Mouse (Mus musculus): ENCODE data around the gene Sppl3. TPM values are rescaled to one million over a fixed set of nuclear protein-coding genes. Genes with fewer than 3 reads are reported as not detected.

Gene Sppl3
- total and polyA plus RNA-seq, 3 experiments: 14.3 to 29.2 (median 14.9) TPM

- H3K4me2 ChIP-seq (ENCODE audit: insufficient read depth, low read depth, poor library complexity, severe bottlenecking): no peak overlapping the region
- peaks cover 17% of the 10 kb centered on the region for H3K27me3 ChIP-seq (replicated peaks)
- DNase-seq (ENCODE audit: extremely low read depth): no peak
Observed at GRCm38 (mm10) chr5:114964315-114964966, 46.5 kb upstream of the Sppl3 start.

GRCm38 (mm10) chr5:114964967-114965898 is 45.7 kb upstream of the Sppl3 start:
- Histone ChIP-seq H3K27me3 (replicated peaks) (peaks cover 17% of the 10 kb centered on the region), H3K79me2 (replicated peaks; ENCODE audit: control insufficient read depth, extremely low read depth, insufficient read depth, poor library complexity, severe bottlenecking) (no peaks in the 10 kb centered on the region), H3K9ac (ENCODE audit: insufficient read depth, low read depth) (no peak overlapping the region), H3K4me3 (replicated peaks in 1 of 3; ENCODE audit: low read depth in 2 of 3, low read length in 2 of 3, poor library complexity in 1 of 3) (no peak overlapping the region), H3K4me2 (ENCODE audit: insufficient read depth, low read depth, poor library complexity, severe bottlenecking) (no peak overlapping the region), H3K4me1 (ENCODE audit: control insufficient read depth in 1 of 2, insufficient read depth in 2 of 2) (peaks cover 8 to 20% of the 10 kb centered on the region in 2 experiments), H3K36me3 (replicated peaks in 1 of 2; ENCODE audit: control insufficient read depth in 1 of 2, insufficient read depth in 1 of 2, low read length in 1 of 2) (no peaks in the 10 kb centered on the region), H3K9me3 (replicated peaks; ENCODE audit: low read length) (no peaks in the 10 kb centered on the region), H3K27ac (ENCODE audit: insufficient read depth, low read depth) (no peak overlapping the region)
- DNase-seq (ENCODE audit: extremely low read depth): no peak
- TF ChIP-seq NELFE (IDR thresholded peaks at IDR 0.05; ENCODE audit: low read depth, low read length): no peak
- TF ChIP-seq CHD1 (IDR thresholded peaks at IDR 0.05; ENCODE audit: low read depth, low read length): no peak
- no peak for TF ChIP-seq TBP (conservative IDR thresholded peaks at IDR 0.05; ENCODE audit: low read depth, low read length)
- no peak for TF ChIP-seq MEF2A (IDR thresholded peaks at IDR 0.05; ENCODE audit: borderline replicate concordance, low read depth, low read length)
- no peak for TF ChIP-seq EP300 (IDR thresholded peaks at IDR 0.05; ENCODE audit: low read length)
- TF ChIP-seq ZKSCAN1 (IDR thresholded peaks at IDR 0.05; ENCODE audit: borderline replicate concordance, low read depth, low read length): no peak
- no peak for TF ChIP-seq TCF12 (IDR thresholded peaks at IDR 0.05; ENCODE audit: low read depth, low read length)
- no peak for TF ChIP-seq NRF1 (IDR thresholded peaks at IDR 0.05; ENCODE audit: low read depth, low read length)
- TF ChIP-seq ELF1 (IDR thresholded peaks at IDR 0.05; ENCODE audit: low read depth, low read length): no peak
- TF ChIP-seq ZMIZ1 (IDR thresholded peaks at IDR 0.05; ENCODE audit: low read depth, low read length): no peak
- TF ChIP-seq MYC (IDR thresholded peaks at IDR 0.05; ENCODE audit: low read depth, low read length): no peak
- TF ChIP-seq JUN (IDR thresholded peaks at IDR 0.05; ENCODE audit: insufficient read depth, low read depth, low read length): no peak
- no peak for TF ChIP-seq E2F4 (IDR thresholded peaks at IDR 0.05; ENCODE audit: insufficient replicate concordance, low read depth, low read length)
- no peak for TF ChIP-seq KAT2A (IDR thresholded peaks at IDR 0.05; ENCODE audit: insufficient replicate concordance, low read length)
- no peak for TF ChIP-seq SIN3A (IDR thresholded peaks at IDR 0.05; ENCODE audit: low read length)
- dilution Hi-C loops (cut with MboI; ENCODE audit: extremely low pct_ligation_motif_present, extremely low pct_unique_long_range_greater_than_20kb, low sequenced_read_pairs): no loop called here
- in situ Hi-C loops (cut with MboI; ENCODE audit: low pct_ligation_motif_present, low pct_unique_long_range_greater_than_20kb, low sequenced_read_pairs): no loop called here

More at GRCm38 (mm10) chr5:114964315-114964966, 46.5 kb upstream of the Sppl3 start:
- in situ Hi-C loops (cut with MboI; ENCODE audit: low pct_ligation_motif_present, low pct_unique_long_range_greater_than_20kb, low sequenced_read_pairs) (no loop called here), dilution Hi-C loops (cut with MboI; ENCODE audit: extremely low pct_ligation_motif_present, extremely low pct_unique_long_range_greater_than_20kb, low sequenced_read_pairs) (no loop called here)
- no peak overlapping the region for H3K9ac ChIP-seq (ENCODE audit: insufficient read depth, low read depth)
- H3K4me1 ChIP-seq (ENCODE audit: control insufficient read depth in 1 of 2, insufficient read depth in 2 of 2): peaks cover 8 to 20% of the 10 kb centered on the region in 2 experiments
- H3K4me3 ChIP-seq (replicated peaks in 1 of 3; ENCODE audit: low read depth in 2 of 3, low read length in 2 of 3, poor library complexity in 1 of 3): no peak overlapping the region
- TF ChIP-seq TBP (conservative IDR thresholded peaks at IDR 0.05; ENCODE audit: low read depth, low read length) (no peak), MAFK (IDR thresholded peaks at IDR 0.05; ENCODE audit: insufficient replicate concordance, low read length) (no peak), ZMIZ1 (IDR thresholded peaks at IDR 0.05; ENCODE audit: low read depth, low read length) (no peak), BHLHE40 (IDR thresholded peaks at IDR 0.05; ENCODE audit: low read depth, low read length) (no peak), POLR2AphosphoS2 (IDR thresholded peaks at IDR 0.05; ENCODE audit: low read depth, low read length) (no peak), RCOR1 (conservative IDR thresholded peaks at IDR 0.05; ENCODE audit: low read depth, low read length) (no peak), USF2 (conservative IDR thresholded peaks at IDR 0.05; ENCODE audit: low read depth, low read length) (no peak), MXI1 (IDR thresholded peaks at IDR 0.05; ENCODE audit: low read depth, low read length) (no peak), KAT2A (IDR thresholded peaks at IDR 0.05; ENCODE audit: insufficient replicate concordance, low read length) (no peak), SMC3 (IDR thresholded peaks at IDR 0.05; ENCODE audit: low read depth, low read length) (no peak), ELF1 (IDR thresholded peaks at IDR 0.05; ENCODE audit: low read depth, low read length) (no peak), SIN3A (IDR thresholded peaks at IDR 0.05; ENCODE audit: low read length) (no peak), JUND (conservative IDR thresholded peaks at IDR 0.05; ENCODE audit: low read depth, low read length) (no peak), JUN (IDR thresholded peaks at IDR 0.05; ENCODE audit: insufficient read depth, low read depth, low read length) (no peak), PAX5 (IDR thresholded peaks at IDR 0.05; ENCODE audit: low read length) (no peak), HCFC1 (IDR thresholded peaks at IDR 0.05; ENCODE audit: low read depth, low read length) (no peak), USF1 (IDR thresholded peaks at IDR 0.05; ENCODE audit: low read depth, low read length) (no peak)
- no peaks in the 10 kb centered on the region for H3K79me2 ChIP-seq (replicated peaks; ENCODE audit: control insufficient read depth, extremely low read depth, insufficient read depth, poor library complexity, severe bottlenecking)
- H3K9me3 ChIP-seq (replicated peaks; ENCODE audit: low read length): no peaks in the 10 kb centered on the region
- no peak overlapping the region for H3K27ac ChIP-seq (ENCODE audit: insufficient read depth, low read depth)
- no peaks in the 10 kb centered on the region for H3K36me3 ChIP-seq (replicated peaks in 1 of 2; ENCODE audit: control insufficient read depth in 1 of 2, insufficient read depth in 1 of 2, low read length in 1 of 2)

Data from CH12.LX (cell line).